Mouse (Mus musculus) embryonic facial prominence, embryonic 13.5 days (tissue): ENCODE results near the gene Ppil2. TPM values are rescaled to one million over a fixed set of nuclear protein-coding genes. Genes with fewer than 3 reads are reported as not detected.

Source experiments
- ATAC-seq: fragments of 200-750 bp; cut with Nextera tagmentation; 2 replicates; pipeline ENCODE4 v1.8.0; 2017; ENCODE audit warnings: low read depth; ENCODE audit not compliant: insufficient number of reproducible peaks, insufficient read depth, low FRiP score, low TSS enrichment
- H3K27ac ChIP-seq: fragments of 300-500 bp; sonication (generic); 2 replicates; pipeline ENCODE4 v1.5.1; 2015; ENCODE audit warnings: moderate library complexity, mild to moderate bottlenecking, inconsistent platforms
- H3K27me3 ChIP-seq: fragments of 300-500 bp; sonication (generic); 2 replicates; pipeline ENCODE4 v1.6.1; 2015; ENCODE audit warnings: mild to moderate bottlenecking, inconsistent platforms
- H3K36me3 ChIP-seq: fragments of 300-500 bp; sonication (generic); 2 replicates; pipeline ENCODE4 v1.6.1; 2015; ENCODE audit warnings: mild to moderate bottlenecking, inconsistent platforms
- H3K4me1 ChIP-seq: fragments of 300-500 bp; sonication (generic); 2 replicates; pipeline ENCODE4 v1.6.1; 2015; ENCODE audit warnings: inconsistent platforms
- H3K4me2 ChIP-seq: fragments of 300-500 bp; sonication (generic); 2 replicates; pipeline ENCODE4 v1.6.1; 2015; ENCODE audit warnings: moderate library complexity, mild to moderate bottlenecking, inconsistent platforms
- H3K4me3 ChIP-seq: fragments of 300-500 bp; sonication (generic); 2 replicates; pipeline ENCODE4 v1.5.1; 2015; ENCODE audit warnings: mild to moderate bottlenecking, inconsistent platforms
- H3K9ac ChIP-seq: fragments of 300-500 bp; sonication (generic); 2 replicates; pipeline ENCODE4 v1.6.1; 2015; ENCODE audit warnings: mild to moderate bottlenecking, inconsistent platforms
- H3K9me3 ChIP-seq: fragments of 300-500 bp; sonication (generic); 2 replicates; pipeline ENCODE4 v1.6.1; 2016; ENCODE audit warnings: inconsistent platforms
- whole genome bisulfite sequencing: fragments of 180-500 bp; shearing (Covaris S2); methylation state at CpG from one replicate; pipeline ENCODE4 v1.1.7; 2015; ENCODE audit warnings: mixed read lengths; 5-methylcytosine and 5-hydroxymethylcytosine counted together
- polyA plus RNA-seq: library from polyadenylated mRNA; unstranded; fragments of >200 nt; fragmentation: Nextera tagmentation; extraction: Ambion mirVana; gene quantifications from 2 replicates; pipeline ENCODE4 v1.2.1, GENCODE M21; 2015

Ppil2 gene
- 159 and 161 TPM in 2 replicates for polyA plus RNA-seq

DNA sequence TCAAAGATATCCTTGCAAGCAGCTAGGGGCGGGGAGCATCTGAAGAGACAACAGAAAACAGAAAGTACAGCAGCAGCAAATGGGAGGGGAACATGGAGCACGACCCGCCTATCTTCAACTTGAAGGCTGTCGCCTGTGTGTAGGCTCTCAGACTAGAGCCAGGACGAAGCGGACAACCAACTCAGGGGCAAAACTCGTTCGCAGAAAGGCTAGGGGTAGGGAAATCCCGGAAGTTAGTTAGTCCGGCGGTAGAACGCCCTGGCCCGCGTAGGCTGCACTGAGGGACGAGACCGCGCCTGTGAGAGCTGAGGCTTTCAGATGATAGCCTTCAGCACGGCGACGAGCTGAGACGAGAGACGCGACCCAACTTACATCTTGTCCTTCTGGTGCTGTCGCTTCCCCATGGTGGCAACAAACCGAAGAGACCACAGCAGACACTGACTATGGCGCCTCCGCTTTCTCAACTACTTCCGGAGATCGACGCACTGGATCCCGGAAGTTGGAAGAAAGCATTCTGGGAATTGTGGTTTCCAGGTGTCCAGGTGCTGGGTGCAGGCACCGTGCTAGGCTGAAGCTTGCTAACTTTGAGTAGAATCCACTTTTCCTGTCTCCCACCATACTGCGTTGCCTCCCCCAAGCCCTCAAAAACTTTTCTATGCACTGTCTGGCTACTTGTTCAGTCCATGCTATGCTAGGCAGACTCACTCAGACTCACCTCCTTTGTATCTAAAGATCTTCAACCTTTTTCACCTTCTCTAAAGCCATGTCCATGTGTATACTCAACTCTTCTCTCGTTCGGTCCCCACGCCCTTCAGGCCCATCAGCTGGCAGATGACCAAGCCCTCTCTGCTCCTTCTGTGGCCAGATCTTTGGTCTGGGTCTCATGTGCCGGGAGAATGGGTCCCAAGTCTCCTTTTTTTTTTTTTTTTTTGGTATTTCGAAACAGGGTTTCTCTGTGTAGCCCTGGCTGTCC lies at the start of gene Ppil2:
Gene Ppil2 (minus strand): TSS at position 487 of the 973 bp plus-strand sequence.
- H3K4me2 ChIP-seq = peak within 1 kb of the TSS; percentile 67
- peaks cover 10% of the 10 kb centered on the region for H3K4me1 ChIP-seq
- ATAC-seq = peak; percentile 58
- 9% methylated on average over 38 of the region's 38 CpGs for WGBS
- H3K27ac ChIP-seq = peak within 1 kb of the TSS; percentile 78
- H3K9ac ChIP-seq = peak within 1 kb of the TSS; percentile 84
- H3K27me3 ChIP-seq = no peaks in the 10 kb centered on the region
- peak within 1 kb of the TSS; percentile 78 for H3K4me3 ChIP-seq
- H3K9me3 ChIP-seq = no peaks in the 10 kb centered on the region
- peaks cover 54% of the 10 kb centered on the region for H3K36me3 ChIP-seq

DNA sequence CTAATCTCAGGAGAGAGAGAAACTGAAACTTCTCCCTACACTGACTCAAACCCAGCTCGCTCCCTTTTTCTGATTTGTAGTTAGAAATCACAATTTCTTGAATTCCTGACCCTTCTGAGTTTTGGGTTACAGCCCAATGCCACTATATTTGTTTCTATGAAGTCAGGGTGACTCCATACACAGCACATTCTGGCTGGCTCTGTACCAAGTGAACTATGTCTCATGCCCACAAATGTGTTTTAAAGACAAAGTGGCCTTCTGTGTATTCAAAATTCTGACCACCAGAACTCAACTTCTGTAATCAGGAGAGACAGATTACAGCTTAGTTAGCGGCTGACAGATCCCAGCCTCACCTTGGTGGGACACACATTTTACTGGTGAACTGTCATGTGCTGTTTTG lies 43.3 kb upstream of the Ppil2 start:
- no peaks in the 10 kb centered on the region for H3K27me3 ChIP-seq
- WGBS = 92% methylated on average over 2 of the region's 2 CpGs
- H3K4me3 ChIP-seq = no peak overlapping the region
- H3K9ac ChIP-seq = no peak overlapping the region
- no peak for ATAC-seq
- peaks cover 76% of the 10 kb centered on the region for H3K36me3 ChIP-seq
- no peak overlapping the region for H3K27ac ChIP-seq
- no peaks in the 10 kb centered on the region for H3K4me1 ChIP-seq
- H3K4me2 ChIP-seq = no peak overlapping the region
- H3K9me3 ChIP-seq = no peaks in the 10 kb centered on the region

DNA sequence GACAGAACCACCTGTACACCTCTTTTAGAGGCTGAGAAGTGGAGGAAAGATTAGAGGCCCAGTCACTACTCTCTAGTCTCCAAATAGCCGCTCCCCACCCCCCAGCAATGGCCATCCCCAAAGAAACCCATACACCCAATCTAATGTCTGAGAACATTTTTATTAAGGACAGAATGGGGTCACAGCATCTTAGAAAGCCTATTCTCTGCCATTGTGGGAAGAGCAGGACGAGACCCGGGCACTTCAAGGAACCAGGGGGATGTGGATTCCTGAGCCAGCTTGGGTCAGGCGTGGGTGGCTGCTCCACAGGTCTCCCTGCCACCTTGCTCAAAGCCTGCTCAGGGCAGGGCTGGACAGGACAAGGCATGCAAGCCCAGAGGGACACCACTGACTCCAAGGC lies 40.8 kb upstream of the Ppil2 start:
- H3K9ac ChIP-seq = no peak overlapping the region
- peaks cover 12% of the 10 kb centered on the region for H3K4me1 ChIP-seq
- no peak overlapping the region for H3K4me3 ChIP-seq
- no peak overlapping the region for H3K27ac ChIP-seq
- peaks cover 10% of the 10 kb centered on the region for H3K27me3 ChIP-seq
- peaks cover 52% of the 10 kb centered on the region for H3K36me3 ChIP-seq
- WGBS = 98% methylated on average over 4 of the region's 4 CpGs
- H3K4me2 ChIP-seq = no peak overlapping the region
- ATAC-seq = no peak
- no peaks in the 10 kb centered on the region for H3K9me3 ChIP-seq

GRCm38 (mm10) chr16:17150520-17151258 lies 39.6 kb upstream of the Ppil2 start:
- Histone ChIP-seq H3K27me3 (peaks cover 10% of the 10 kb centered on the region), H3K4me2 (no peak overlapping the region), H3K36me3 (peaks cover 42% of the 10 kb centered on the region), H3K9ac (no peak overlapping the region), H3K4me1 (peaks cover 12% of the 10 kb centered on the region), H3K4me3 (no peak overlapping the region), H3K27ac (no peak overlapping the region), H3K9me3 (no peaks in the 10 kb centered on the region)
- WGBS = 88% methylated on average over 7 of the region's 7 CpGs
- no peak for ATAC-seq

DNA sequence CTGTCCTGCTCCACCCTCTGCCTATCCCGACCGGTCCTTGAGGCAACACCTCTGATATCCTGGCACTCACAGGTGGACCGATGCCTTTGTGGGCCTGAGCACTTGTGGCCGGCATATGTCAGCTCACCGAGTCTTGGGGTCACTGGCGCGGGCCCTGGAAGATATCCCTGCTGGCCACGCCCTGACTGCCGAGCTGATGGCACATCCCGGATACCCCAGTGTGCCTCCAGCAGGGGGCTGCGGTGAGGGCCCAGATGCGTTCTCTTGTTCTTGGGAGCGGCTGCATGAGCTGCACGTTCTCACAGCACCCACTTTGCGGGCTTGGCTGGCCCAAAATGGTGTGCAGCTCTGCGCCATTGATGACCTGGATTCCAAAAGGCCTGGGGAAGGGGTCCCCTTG lies 37.0 kb upstream of the Ppil2 start:
- 8% methylated on average over 16 of the region's 16 CpGs for WGBS
- Histone ChIP-seq H3K4me1 (peaks cover 12% of the 10 kb centered on the region), H3K27me3 (peaks cover 10% of the 10 kb centered on the region), H3K27ac (no peak overlapping the region), H3K36me3 (peaks cover 23% of the 10 kb centered on the region), H3K4me2 (peak overlapping the region; percentile 99), H3K9me3 (no peaks in the 10 kb centered on the region), H3K9ac (peak overlapping the region; percentile 71), H3K4me3 (peak overlapping the region; percentile 62)
- no peak for ATAC-seq

DNA sequence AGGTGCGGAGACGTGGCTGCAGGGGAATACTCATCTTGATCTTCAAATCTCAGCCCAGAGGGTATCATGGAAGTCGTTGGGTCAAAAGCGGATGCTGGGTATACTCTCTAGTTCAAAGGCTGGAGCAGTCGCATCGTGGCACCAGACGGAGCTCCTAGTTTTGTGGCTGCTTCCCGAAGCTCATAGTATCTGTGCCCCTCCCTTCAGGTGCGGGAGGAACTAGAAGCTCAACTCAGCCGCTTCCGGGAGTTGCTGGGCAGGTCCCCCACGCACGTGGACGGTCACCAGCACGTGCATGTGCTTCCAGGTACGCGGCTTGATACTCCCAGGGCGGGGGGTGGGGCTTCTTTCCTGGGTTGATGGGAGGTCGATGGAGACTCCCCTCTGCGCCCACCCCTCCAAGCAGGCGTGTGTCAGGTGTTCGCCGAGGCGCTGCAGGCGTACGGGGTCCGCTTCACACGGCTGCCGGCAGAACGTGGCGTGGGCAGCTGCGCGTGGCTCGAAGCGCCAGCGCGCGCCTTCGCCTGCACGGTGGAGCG lies 36.4 kb upstream of the Ppil2 start:
- Histone ChIP-seq H3K27me3 (peaks cover 10% of the 10 kb centered on the region), H3K4me2 (peak overlapping the region; percentile 99), H3K4me1 (peaks cover 12% of the 10 kb centered on the region), H3K9ac (peak overlapping the region; percentile 71), H3K4me3 (peak overlapping the region; percentile 62), H3K9me3 (no peaks in the 10 kb centered on the region), H3K36me3 (peaks cover 17% of the 10 kb centered on the region), H3K27ac (no peak overlapping the region)
- no peak for ATAC-seq
- WGBS = under 1% methylated on average over 41 of the region's 41 CpGs

- H3K36me3 ChIP-seq = peaks cover 10% of the 10 kb centered on the region
- peak within 1 kb of the TSS; percentile 99 for H3K4me2 ChIP-seq
- H3K27ac ChIP-seq = no peak within 1 kb of the TSS
- under 1% methylated on average over 34 of the region's 34 CpGs for WGBS
- peaks cover 12% of the 10 kb centered on the region for H3K4me1 ChIP-seq
- H3K9me3 ChIP-seq = no peaks in the 10 kb centered on the region
- peak within 1 kb of the TSS; percentile 71 for H3K9ac ChIP-seq
- H3K4me3 ChIP-seq = peak within 1 kb of the TSS; percentile 62
- peak; percentile 68; the same call in 1 of the 2 replicates for ATAC-seq
- H3K27me3 ChIP-seq = peaks cover 10% of the 10 kb centered on the region
These were observed 35.7 kb upstream of the Ppil2 start, which contains the start of gene Ccdc116 for GRCm38 (mm10) chr16:17146772-17147235. Gene Ccdc116, minus strand, starts transcription at chr16:17147229.

GRCm38 (mm10) chr16:17144339-17144738 lies 33.3 kb upstream of the Ppil2 start, which contains the start of gene Ydjc:
Gene Ydjc, plus strand, starts transcription at chr16:17144621.
- H3K27ac ChIP-seq = no peak within 1 kb of the TSS
- H3K36me3 ChIP-seq = 0 out of 2 replicates have a peak, but pooled peaks cover 3% of the 10 kb centered on the region
- no peak within 1 kb of the TSS for H3K9ac ChIP-seq
- 23% methylated on average over 7 of the region's 7 CpGs for WGBS
- peaks cover 10% of the 10 kb centered on the region for H3K27me3 ChIP-seq
- H3K4me1 ChIP-seq = peaks cover 12% of the 10 kb centered on the region
- ATAC-seq = no peak
- no peak within 1 kb of the TSS for H3K4me3 ChIP-seq
- H3K4me2 ChIP-seq = no peak within 1 kb of the TSS
- H3K9me3 ChIP-seq = no peaks in the 10 kb centered on the region

- ATAC-seq = no peak
- H3K27ac ChIP-seq = no peak overlapping the region
- 76% methylated on average over 15 of the region's 15 CpGs for WGBS
These were observed 26.3 kb upstream of the Ppil2 start for GRCm38 (mm10) chr16:17137355-17137754.

DNA sequence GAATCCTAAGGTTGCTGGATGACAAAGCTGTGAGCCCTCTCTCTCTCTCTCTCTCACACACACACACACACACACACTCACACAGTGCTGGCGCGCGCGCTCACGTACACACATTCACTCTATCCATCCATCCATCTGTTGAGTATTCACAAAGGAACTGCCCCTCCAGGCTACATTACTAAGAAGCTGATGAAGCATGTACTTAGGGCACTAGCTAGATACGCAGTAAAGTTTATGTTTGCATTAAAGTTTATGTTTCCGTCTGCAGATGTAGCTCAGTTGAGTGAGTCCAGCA lies 21.8 kb upstream of the Ppil2 start:
- Histone ChIP-seq H3K9ac (peak overlapping the region; percentile 62), H3K4me3 (peak overlapping the region; percentile 80), H3K27me3 (no peaks in the 10 kb centered on the region), H3K36me3 (0 out of 2 replicates have a peak, but pooled peaks cover 3% of the 10 kb centered on the region), H3K4me2 (peak overlapping the region; percentile 96), H3K4me1 (peaks cover 18% of the 10 kb centered on the region), H3K9me3 (no peaks in the 10 kb centered on the region), H3K27ac (no peak overlapping the region; the same call in 1 of the 2 replicates)
- ATAC-seq = no peak
- 32% methylated on average over 7 of the region's 7 CpGs for WGBS

More at GRCm38 (mm10) chr16:17137355-17137754, 26.3 kb upstream of the Ppil2 start:
- H3K9ac ChIP-seq = no peak overlapping the region
- no peak overlapping the region for H3K4me3 ChIP-seq
- peaks cover 5% of the 10 kb centered on the region for H3K4me1 ChIP-seq
- H3K4me2 ChIP-seq = no peak overlapping the region
- no peaks in the 10 kb centered on the region for H3K27me3 ChIP-seq
- H3K36me3 ChIP-seq = 0 out of 2 replicates have a peak, but pooled peaks cover 4% of the 10 kb centered on the region
- no peaks in the 10 kb centered on the region for H3K9me3 ChIP-seq
